Mouse (Mus musculus) liver, postnatal 0 days (tissue): ENCODE measurements at regions not wholly inside any gene's neighbourhood (a gene's known extent, or its start where the extent isn't known, plus 50 kb on each side); places are given as distances from the start of the nearest gene placed in this dataset.

ENCODE experiments used
- ATAC-seq: fragments of 200-750 bp; cut with Nextera tagmentation; 2 replicates; pipeline ENCODE4 v1.8.0; 2017; ENCODE audit warnings: mild to moderate bottlenecking, moderate library complexity
- DNase-seq: peaks from one replicate; pipeline ENCODE4 v3.0.0-alpha.2; 2016
- H3K27ac ChIP-seq: fragments of 300-500 bp; sonication (generic); 2 replicates; pipeline ENCODE4 v1.5.1; 2014; ENCODE audit warnings: antibody characterized with exemption, moderate library complexity, mild to moderate bottlenecking, low read depth
- H3K27me3 ChIP-seq: fragments of 300-500 bp; sonication (generic); 2 replicates; pipeline ENCODE4 v1.6.1; 2014; ENCODE audit warnings: low read length, control low read depth, mixed read lengths; ENCODE audit not compliant: insufficient read depth
- H3K36me3 ChIP-seq: fragments of 300-500 bp; sonication (generic); replicated peaks from 2 replicates; pipeline ENCODE4 v1.6.1; 2014; ENCODE audit warnings: mild to moderate bottlenecking, control low read depth, low read length, moderate library complexity, mixed read lengths; ENCODE audit not compliant: insufficient read depth
- H3K4me1 ChIP-seq: fragments of 300-500 bp; sonication (generic); 2 replicates; pipeline ENCODE4 v1.6.1; 2014; ENCODE audit warnings: antibody characterized with exemption, mild to moderate bottlenecking, control low read depth; ENCODE audit not compliant: insufficient read depth
- H3K4me2 ChIP-seq: fragments of 300-500 bp; sonication (generic); 2 replicates; pipeline ENCODE4 v1.6.1; 2014; ENCODE audit warnings: low read depth, mild to moderate bottlenecking, low read length, moderate library complexity, mixed read lengths
- H3K4me3 ChIP-seq: fragments of 300-500 bp; sonication (generic); 2 replicates; pipeline ENCODE4 v1.5.1; 2014; ENCODE audit warnings: low read depth, low read length
- H3K9ac ChIP-seq: fragments of 300-500 bp; sonication (generic); replicated peaks from 2 replicates; pipeline ENCODE4 v1.6.1; 2014; ENCODE audit warnings: mild to moderate bottlenecking, moderate library complexity
- H3K9me3 ChIP-seq: fragments of 300-500 bp; sonication (generic); 2 replicates; pipeline ENCODE4 v1.6.1; 2016; ENCODE audit warnings: mild to moderate bottlenecking, control low read depth, low read length, mixed read lengths
- CTCF ChIP-seq: sonication (generic); IDR thresholded peaks from 2 replicates; pipeline ENCODE4 v1.5.1; 2016; ENCODE audit warnings: antibody characterized with exemption, low read depth
- EP300 ChIP-seq: IDR thresholded peaks from 2 replicates; pipeline ENCODE4 v1.6.1; 2016; ENCODE audit warnings: antibody characterized with exemption, low read depth, mild to moderate bottlenecking
- WGBS: fragments of 180-500 bp; shearing (Covaris S2); extraction: QIAGEN DNeasy Blood & Tissue Kit; methylation state at CpG from one replicate; pipeline ENCODE4 v1.1.7; 2014; ENCODE audit not compliant: insufficient replicate concordance; 5-methylcytosine and 5-hydroxymethylcytosine counted together

DNA sequence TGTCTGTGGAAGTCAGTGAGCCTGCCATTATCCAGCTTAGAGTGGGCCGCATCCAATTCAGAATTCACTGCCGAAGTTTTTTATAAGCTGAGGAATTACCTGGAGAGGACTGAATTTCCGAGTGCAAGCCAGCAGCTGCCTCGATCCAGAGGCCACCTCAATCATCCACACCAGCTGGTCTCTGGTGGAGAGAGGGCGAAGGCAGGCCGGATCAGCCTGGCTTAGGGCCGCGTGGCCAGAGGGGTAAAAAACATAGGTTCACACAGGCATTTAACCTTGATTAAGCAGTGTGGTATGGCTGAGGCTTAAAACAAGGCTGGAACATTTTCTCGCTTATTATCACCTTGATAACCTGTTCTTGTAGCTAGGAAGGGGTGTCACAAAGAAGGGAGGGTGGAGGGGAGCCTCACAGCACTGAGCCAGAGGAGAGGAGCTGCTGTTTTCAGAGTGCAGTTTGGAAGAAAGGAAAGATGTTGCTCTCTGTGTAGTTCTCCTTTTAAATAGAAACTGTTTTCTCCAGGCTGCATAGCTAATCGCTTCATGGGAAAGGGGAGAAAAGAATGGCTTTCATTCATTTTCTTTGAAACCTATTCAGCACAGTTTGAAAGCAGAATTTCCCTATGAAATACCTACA lies 135.1 kb upstream of the Noct start:
- no peak for TF ChIP-seq EP300
- TF ChIP-seq CTCF = no peak

GRCm38 (mm10) chr3:51091478-51091877 lies 132.8 kb upstream of the Noct start:
- Histone ChIP-seq H3K4me1 (no peaks in the 10 kb centered on the region), H3K4me3 (no peak overlapping the region), H3K4me2 (no peak overlapping the region), H3K36me3 (no peaks in the 10 kb centered on the region), H3K27me3 (no peaks in the 10 kb centered on the region), H3K9ac (no peak overlapping the region), H3K9me3 (no peaks in the 10 kb centered on the region), H3K27ac (no peak overlapping the region)
- no peak for TF ChIP-seq CTCF
- no peak for TF ChIP-seq EP300
- DNase-seq = no peak
- WGBS = 67% methylated on average over 4 of the region's 4 CpGs
- no peak for ATAC-seq

More for the DNA sequence above, 135.1 kb upstream of the Noct start:
- WGBS = 80% methylated on average over 10 of the region's 10 CpGs
- Histone ChIP-seq H3K9me3 (no peaks in the 10 kb centered on the region; the same call in 1 of the 2 replicates), H3K4me2 (no peak overlapping the region), H3K4me3 (no peak overlapping the region), H3K9ac (no peak overlapping the region), H3K27me3 (no peaks in the 10 kb centered on the region), H3K36me3 (no peaks in the 10 kb centered on the region), H3K4me1 (no peaks in the 10 kb centered on the region), H3K27ac (no peak overlapping the region)
- no peak for DNase-seq
- no peak for ATAC-seq

DNA sequence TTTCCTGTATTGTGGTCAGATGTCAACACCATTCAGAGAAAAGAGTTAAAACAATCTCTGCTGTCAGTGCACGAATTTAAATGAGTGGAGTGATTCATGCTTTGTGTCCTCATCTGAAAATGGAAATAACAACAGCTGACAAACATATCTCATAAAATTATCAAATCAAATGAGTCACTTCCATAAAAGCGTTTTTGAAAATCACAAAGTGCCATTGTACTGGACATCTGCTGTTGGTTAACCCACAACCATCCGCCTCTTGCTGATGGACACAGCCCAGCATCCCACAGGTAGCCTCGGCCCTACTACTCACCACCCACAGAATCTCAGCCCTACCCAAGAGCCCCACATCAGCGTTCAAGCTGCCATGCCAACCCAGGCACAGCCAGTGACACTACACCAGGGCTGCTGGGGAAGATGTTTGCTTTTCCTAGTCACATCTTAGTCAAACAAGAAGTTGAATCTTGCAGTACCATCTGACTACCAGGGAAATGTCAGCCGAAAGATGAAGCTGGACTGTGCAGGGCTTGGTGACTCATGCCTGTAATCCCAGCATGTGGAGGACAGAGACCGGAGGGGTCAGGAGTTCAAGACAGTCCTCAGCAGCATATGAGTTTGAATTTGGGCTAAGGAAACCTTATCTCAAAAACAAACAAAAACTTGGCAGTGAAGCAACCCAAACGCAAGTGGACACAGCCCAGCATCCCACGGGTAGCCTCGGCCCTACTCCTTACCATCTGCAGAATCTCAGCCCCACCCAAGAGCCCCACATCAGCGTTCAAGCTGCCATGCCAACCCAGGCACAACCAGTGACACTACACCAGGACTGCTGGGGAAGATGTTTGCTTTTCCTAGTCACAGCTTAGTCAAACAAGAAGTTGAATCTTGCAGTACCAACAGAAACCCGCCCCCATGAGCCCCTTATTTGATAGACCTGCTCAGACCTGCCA lies 131.9 kb upstream of the Noct start:
- ATAC-seq (no peak), DNase-seq (no peak)
- Histone ChIP-seq H3K27ac (no peak overlapping the region), H3K4me2 (no peak overlapping the region), H3K9ac (no peak overlapping the region), H3K4me1 (no peaks in the 10 kb centered on the region), H3K27me3 (no peaks in the 10 kb centered on the region), H3K9me3 (no peaks in the 10 kb centered on the region), H3K36me3 (no peaks in the 10 kb centered on the region), H3K4me3 (no peak overlapping the region)
- TF ChIP-seq EP300 (no peak), CTCF (no peak)
- WGBS = 58% methylated on average over 12 of the region's 12 CpGs

GRCm38 (mm10) chr3:51095847-51096447 lies 128.3 kb upstream of the Noct start:
- 47% methylated on average over 14 of the region's 14 CpGs for WGBS
- DNase-seq (no peak), ATAC-seq (no peak)
- Histone ChIP-seq H3K27ac (no peak overlapping the region), H3K9ac (no peak overlapping the region), H3K36me3 (no peaks in the 10 kb centered on the region), H3K27me3 (no peaks in the 10 kb centered on the region), H3K9me3 (no peaks in the 10 kb centered on the region), H3K4me2 (no peak overlapping the region), H3K4me3 (no peak overlapping the region), H3K4me1 (no peaks in the 10 kb centered on the region)
- TF ChIP-seq EP300 (no peak), CTCF (no peak)

DNA sequence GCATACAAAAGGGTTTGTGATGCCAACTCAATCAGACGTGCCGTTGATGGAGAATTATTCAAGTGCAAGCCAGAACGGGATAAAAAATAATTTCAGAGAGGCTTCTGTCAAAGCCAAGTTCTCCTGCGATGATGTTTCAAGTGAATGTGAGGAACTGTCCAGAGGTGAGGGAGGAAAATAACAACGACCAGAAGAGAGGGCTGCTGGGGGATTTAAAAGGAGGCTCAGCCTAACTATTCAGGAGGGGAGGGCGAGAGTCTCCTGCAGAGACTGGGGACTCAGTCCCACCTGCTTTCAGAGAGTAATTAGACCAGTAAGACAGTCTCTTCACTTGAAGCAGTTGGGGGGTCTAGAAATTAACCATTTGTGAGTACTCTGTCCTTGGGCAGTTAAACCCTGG lies 127.7 kb upstream of the Noct start:
- no peak overlapping the region for H3K9ac ChIP-seq
- no peak overlapping the region for H3K27ac ChIP-seq
- 62% methylated on average over 6 of the region's 6 CpGs for WGBS
- TF ChIP-seq CTCF (no peak), EP300 (no peak)
- no peak for ATAC-seq
- no peaks in the 10 kb centered on the region for H3K9me3 ChIP-seq
- H3K4me3 ChIP-seq = no peak overlapping the region
- no peaks in the 10 kb centered on the region for H3K27me3 ChIP-seq
- H3K4me1 ChIP-seq = no peaks in the 10 kb centered on the region
- no peak for DNase-seq
- H3K36me3 ChIP-seq = no peaks in the 10 kb centered on the region
- no peak overlapping the region for H3K4me2 ChIP-seq

DNA sequence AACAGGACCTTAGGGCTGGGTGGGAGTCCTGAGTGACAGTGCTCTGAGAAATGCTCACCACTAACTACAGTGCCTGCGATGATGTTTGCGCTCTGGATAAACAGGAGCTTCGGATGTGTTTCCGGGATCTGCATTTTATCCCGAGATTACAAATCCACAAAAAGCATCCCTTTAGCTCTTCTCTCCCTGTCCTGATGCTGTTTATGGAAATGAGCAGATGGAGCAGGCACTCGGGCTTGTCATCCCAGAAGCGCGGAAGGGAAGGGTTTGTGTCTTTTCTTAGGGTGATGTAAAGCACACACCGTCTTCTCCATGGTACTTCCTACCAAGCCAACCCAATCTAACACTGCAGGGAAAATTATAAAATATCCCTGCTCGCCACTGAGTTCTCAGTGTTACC lies 126.9 kb upstream of the Noct start:
- no peak overlapping the region for H3K4me2 ChIP-seq
- WGBS = 82% methylated on average over 10 of the region's 10 CpGs
- TF ChIP-seq CTCF = no peak
- TF ChIP-seq EP300 = no peak

More for the DNA sequence above, 126.9 kb upstream of the Noct start:
- ATAC-seq = no peak
- Histone ChIP-seq H3K9ac (no peak overlapping the region), H3K27me3 (no peaks in the 10 kb centered on the region), H3K36me3 (no peaks in the 10 kb centered on the region), H3K4me3 (no peak overlapping the region), H3K27ac (no peak overlapping the region), H3K9me3 (no peaks in the 10 kb centered on the region), H3K4me1 (no peaks in the 10 kb centered on the region)
- DNase-seq = no peak
